In the genomic region with DNA sequence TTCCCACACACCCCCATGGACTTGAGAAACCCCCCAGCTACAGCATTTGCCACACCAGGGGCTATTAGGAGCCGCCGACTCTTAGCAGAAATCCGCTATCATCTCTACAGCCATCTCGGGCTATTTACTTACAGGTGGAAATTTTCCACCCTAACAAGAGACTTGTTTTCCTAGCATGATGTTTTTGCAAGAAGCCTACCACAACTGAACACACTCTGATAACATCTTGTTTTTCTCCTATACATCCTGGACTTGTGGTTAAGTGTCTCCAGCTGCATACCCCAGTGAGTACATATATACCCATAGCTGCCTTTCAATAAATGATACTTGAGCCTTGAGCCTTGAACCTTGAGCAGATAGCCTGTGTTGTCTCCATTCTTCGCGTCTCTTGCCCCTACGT, we compare ENCODE assay signal across 28 mouse cellular contexts.
"Had no signal": no experiment of that assay in that cellular context is flagged by ENCODE, and none has a peak within 500 bp of the region (broad histone marks: within the 10 kb centered on the region; RNA-seq: fewer than 3 reads in every experiment).

No protein-coding gene starts in this region.

- DNase-seq: left cerebral cortex, postnatal 4 days; liver; liver, embryonic 13.5 days; liver, postnatal 0 days; lung, adult 18-20 months; lung, adult 2 months; lung, embryonic 14.5 days; lung, postnatal 10 days; lung, postnatal 14 days; lung, postnatal 36 days; lung, postnatal 4 days; midbrain, embryonic 14.5 days had no signal

- H3K4me1 ChIP-seq: limb, embryonic 10.5 days; limb, embryonic 12.5 days; limb, embryonic 13.5 days; limb, embryonic 15.5 days; liver, embryonic 12.5 days; liver, embryonic 13.5 days; liver, embryonic 15.5 days; lung, embryonic 15.5 days; megakaryocyte, embryonic 14.5 days; midbrain, embryonic 10.5 days; midbrain, embryonic 12.5 days; midbrain, embryonic 13.5 days; midbrain, embryonic 15.5 days had no signal

- H3K27ac ChIP-seq: left cerebral cortex, adult 2 months; limb, embryonic 10.5 days; limb, embryonic 12.5 days; limb, embryonic 13.5 days; limb, embryonic 15.5 days; liver, embryonic 12.5 days; liver, embryonic 13.5 days; liver, embryonic 14.5 days; liver, embryonic 15.5 days; lung, embryonic 15.5 days; macrophage; midbrain, embryonic 10.5 days; midbrain, embryonic 12.5 days; midbrain, embryonic 13.5 days; midbrain, embryonic 15.5 days had no signal

- H3K4me3 ChIP-seq: left cerebral cortex, adult 2 months; limb, embryonic 10.5 days; limb, embryonic 12.5 days; limb, embryonic 13.5 days; limb, embryonic 15.5 days; liver, embryonic 12.5 days; liver, embryonic 13.5 days; liver, embryonic 15.5 days; lung, embryonic 15.5 days; megakaryocyte, embryonic 14.5 days; midbrain, embryonic 10.5 days; midbrain, embryonic 12.5 days; midbrain, embryonic 13.5 days; midbrain, embryonic 15.5 days; myocyte had no signal

- H3K27me3 ChIP-seq: limb, embryonic 12.5 days; limb, embryonic 13.5 days; limb, embryonic 15.5 days; liver, embryonic 12.5 days; liver, embryonic 13.5 days; liver, embryonic 15.5 days; lung, embryonic 15.5 days; megakaryocyte, embryonic 14.5 days; midbrain, embryonic 12.5 days; midbrain, embryonic 13.5 days; midbrain, embryonic 15.5 days had no signal

- H3K36me3 ChIP-seq: limb, embryonic 10.5 days; limb, embryonic 12.5 days; limb, embryonic 13.5 days; limb, embryonic 15.5 days; liver, embryonic 12.5 days; liver, embryonic 13.5 days; liver, embryonic 15.5 days; lung, embryonic 15.5 days; midbrain, embryonic 10.5 days; midbrain, embryonic 12.5 days; midbrain, embryonic 13.5 days; midbrain, embryonic 15.5 days had no signal
